Mouse (Mus musculus): Measurements from ENCODE around the gene Kif2c.

Gene Kif2c

GRCm38 (mm10) chr4:117123546-117124217 lies 58.8 kb downstream of the Kif2c start:
- CTCF ChIA-PET = interaction anchor here (0.7 to 0.9 kb wide), 4 partner anchors 10 to 1072 kb away, joined by 3 to 7 read pairs (median 4); partner anchors contain the start of gene Plk3

- CTCF ChIA-PET = interaction anchor here (0.7 to 3.3 kb wide), 3 partner anchors 11 to 18 kb away, joined by 3 to 17 read pairs (median 5); partner anchors contain the start of gene Plk3
These were observed 60.2 kb downstream of the Kif2c start for GRCm38 (mm10) chr4:117122209-117122608.

- CTCF ChIA-PET = interaction anchor here (0.6 to 3.3 kb wide), 5 partner anchors 8 to 36 kb away, joined by 3 to 17 read pairs (median 5); partner anchors contain the start of gene Plk3
These were observed 61.7 kb downstream of the Kif2c start for GRCm38 (mm10) chr4:117120445-117121414.

GRCm38 (mm10) chr4:117120052-117120444 lies 62.4 kb downstream of the Kif2c start:
- CTCF ChIA-PET = interaction anchor here (0.6 to 3.3 kb wide), 5 partner anchors 9 to 35 kb away, joined by 3 to 17 read pairs (median 5); partner anchors contain the start of gene Plk3

- CTCF ChIA-PET = interaction anchor here (0.8 to 3.3 kb wide), 4 partner anchors 9 to 34 kb away, joined by 3 to 17 read pairs (median 8); partner anchors contain the start of gene Plk3
These were observed 62.8 kb downstream of the Kif2c start for GRCm38 (mm10) chr4:117119636-117120035.

- CTCF ChIA-PET = no interaction called here
These were observed 64.5 kb downstream of the Kif2c start for GRCm38 (mm10) chr4:117117931-117118330.

- CTCF ChIA-PET = interaction anchor here (0.6 kb wide), 1 partner anchor 380 kb away, joined by 10 read pairs; no protein-coding TSS in a partner anchor
These were observed 66.8 kb downstream of the Kif2c start for GRCm38 (mm10) chr4:117115592-117115991.

GRCm38 (mm10) chr4:117113237-117113636 lies 69.2 kb downstream of the Kif2c start:
- CTCF ChIA-PET = interaction anchor here (0.5 kb wide), 1 partner anchor 44 kb away, joined by 3 read pairs; no protein-coding TSS in a partner anchor

- CTCF ChIA-PET = interaction anchor here (1.1 kb wide), 1 partner anchor 35 kb away, joined by 3 read pairs; no protein-coding TSS in a partner anchor
These were observed 71.5 kb downstream of the Kif2c start for GRCm38 (mm10) chr4:117110985-117111384.

- CTCF ChIA-PET = interaction anchor here (0.6 to 1.1 kb wide), 2 partner anchors 19 to 36 kb away, joined by 3 read pairs; no protein-coding TSS in a partner anchor
These were observed 72.2 kb downstream of the Kif2c start for GRCm38 (mm10) chr4:117110249-117110648.
